Mouse (Mus musculus) myocyte (in vitro differentiated cells): Measurements from ENCODE around the gene Fam160b1.

ENCODE experiments used
- E2F4 ChIP-seq: IDR thresholded peaks from one replicate; pipeline ENCODE4 v1.6.1; 2011; ENCODE audit warnings: mild to moderate bottlenecking, control low read depth, moderate library complexity; ENCODE audit not compliant: insufficient read depth
- MAX ChIP-seq: IDR thresholded peaks from one replicate; pipeline ENCODE4 v1.6.1; 2011; ENCODE audit warnings: low read depth, mild to moderate bottlenecking, control low read depth
- MYOG ChIP-seq, 3 experiments: IDR thresholded peaks; one replicate each; pipeline ENCODE4 v1.6.1; 2011; ENCODE audit warnings: control low read depth in 2 of 3, low read depth in 2 of 3, mild to moderate bottlenecking in 2 of 3; ENCODE audit not compliant: insufficient read length in 2 of 3, control insufficient read depth in 1 of 3, insufficient read depth in 1 of 3
- POLR2A ChIP-seq: IDR thresholded peaks from one replicate; pipeline ENCODE4 v1.6.1; 2011; ENCODE audit warnings: low read depth, mild to moderate bottlenecking, control low read depth, moderate library complexity; ENCODE audit not compliant: insufficient read length
- REST ChIP-seq: IDR thresholded peaks from one replicate; pipeline ENCODE4 v1.6.1; 2011; ENCODE audit warnings: mild to moderate bottlenecking, control low read depth, moderate library complexity; ENCODE audit not compliant: insufficient read depth, insufficient read length
- SRF ChIP-seq: IDR thresholded peaks from one replicate; pipeline ENCODE4 v1.6.1; 2011; ENCODE audit warnings: low read depth; ENCODE audit not compliant: control insufficient read depth, insufficient read length
- TCF12 ChIP-seq: IDR thresholded peaks from one replicate; pipeline ENCODE4 v1.6.1; 2011; ENCODE audit warnings: mild to moderate bottlenecking, control low read depth; ENCODE audit not compliant: poor library complexity, insufficient read depth, severe bottlenecking

DNA sequence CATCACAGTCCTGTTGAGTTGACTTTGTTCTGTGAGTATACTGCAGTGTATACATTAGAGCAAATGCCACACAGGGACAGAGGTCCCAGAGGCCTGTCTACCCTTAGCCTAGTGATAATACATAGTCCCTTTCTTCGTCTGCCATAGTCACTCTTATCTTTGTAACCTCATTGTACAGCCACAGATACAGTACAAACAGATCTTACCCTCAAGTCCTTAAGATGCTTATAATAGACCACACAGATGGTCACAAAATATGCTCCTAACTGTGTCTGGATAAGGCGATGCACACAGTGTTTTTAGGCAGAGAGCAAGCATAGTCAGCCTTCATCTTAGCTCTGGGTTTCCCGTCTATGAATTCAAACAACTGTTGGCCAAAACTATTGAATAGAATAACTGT lies 43.9 kb upstream of the Fam160b1 start:
- TF ChIP-seq MYOG (IDR thresholded peaks at IDR 0.05; ENCODE audit: control insufficient read depth in 1 of 3, insufficient read depth in 1 of 3, insufficient read length in 2 of 3, low read depth in 2 of 3) (no peak), POLR2A (no peak), MAX (no peak), TCF12 (no peak), REST (no peak), E2F4 (no peak), SRF (no peak)
